Mouse (Mus musculus): Measurements from ENCODE around the gene Pnpla8. TPM values are rescaled to one million over a fixed set of nuclear protein-coding genes. Genes with fewer than 3 reads are reported as not detected.

Gene Pnpla8
- total RNA-seq, 2 experiments from 2014 or later: 126 to 150 TPM

DNA sequence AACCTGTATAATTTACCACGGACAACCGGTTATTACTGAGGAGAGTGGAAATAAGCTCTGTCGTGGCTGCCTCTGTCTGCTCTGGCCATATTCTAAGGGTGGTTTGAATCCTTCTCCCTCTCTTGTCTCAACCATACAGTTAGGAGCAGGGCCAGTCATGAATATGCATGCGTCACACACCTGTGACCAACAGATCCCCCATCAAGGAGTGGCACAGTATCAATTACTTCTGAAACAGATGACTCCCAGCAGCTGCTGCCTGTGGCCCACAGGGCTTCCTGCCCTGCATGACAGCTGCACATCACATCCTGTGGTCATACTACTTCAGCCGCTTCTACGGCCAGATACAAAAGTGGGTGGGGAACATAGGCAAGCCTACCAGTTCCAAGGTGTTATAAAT lies 122.9 kb downstream of the Pnpla8 start:
- no peak for DNase-seq (ENCODE audit: low spot score)

DNA sequence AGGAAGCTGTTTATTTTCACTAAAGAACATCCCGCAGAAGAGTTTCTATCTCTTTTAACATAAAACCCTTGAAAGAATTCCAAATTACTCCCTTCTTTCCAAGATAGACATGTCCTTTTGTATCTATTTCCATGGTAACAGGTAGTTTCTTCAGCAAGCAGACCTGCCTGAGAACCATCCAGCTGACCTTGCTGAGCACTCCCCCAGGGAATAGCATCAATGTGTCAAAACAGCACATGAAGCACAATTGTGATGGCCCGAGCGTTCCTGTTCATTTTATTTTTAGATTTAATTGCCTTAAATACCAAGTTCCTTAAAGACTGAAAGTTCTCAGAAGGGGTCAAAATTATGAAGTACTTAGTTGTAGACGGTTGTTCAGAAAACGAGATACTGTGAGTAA lies 124.1 kb downstream of the Pnpla8 start:
- DNase-seq (ENCODE audit: low spot score): no peak

DNA sequence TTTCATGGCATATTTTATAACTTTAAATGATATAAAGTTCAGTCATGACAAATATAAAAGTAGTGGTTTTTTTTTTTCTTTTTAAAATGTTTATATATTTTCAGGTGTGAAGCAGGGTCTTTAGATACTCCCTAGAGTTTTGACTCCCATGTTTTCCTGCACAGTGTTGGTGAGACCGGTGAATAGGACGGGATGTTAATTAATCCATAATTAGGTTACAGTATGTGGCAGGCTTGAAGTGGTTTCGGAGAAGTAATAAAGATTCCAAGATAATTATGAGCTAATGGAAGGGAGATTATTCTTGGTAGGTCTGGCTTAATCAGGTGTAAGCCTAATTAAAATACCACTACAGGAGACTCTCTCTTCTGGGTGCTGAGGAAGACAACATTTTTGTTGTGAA lies 125.0 kb downstream of the Pnpla8 start:
- DNase-seq (ENCODE audit: low spot score): no peak

DNA sequence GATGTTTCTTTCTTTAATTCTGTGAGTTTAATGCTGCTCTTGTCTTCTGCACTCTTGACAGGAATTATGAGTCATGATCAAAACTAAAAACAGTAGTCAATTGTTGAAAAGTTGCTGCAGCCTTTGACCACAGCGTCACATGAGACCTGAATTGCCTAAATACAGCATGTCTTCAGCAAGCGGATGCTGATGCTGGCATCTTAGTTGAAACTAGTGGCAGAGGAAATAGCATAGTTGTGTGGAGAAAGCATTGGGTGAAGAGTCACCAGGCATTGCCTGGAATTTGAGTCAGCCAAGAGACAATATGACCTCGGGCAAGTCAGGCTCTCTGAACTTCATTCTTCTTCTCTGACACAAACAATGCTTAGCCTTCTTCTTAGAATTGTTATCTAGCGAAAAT lies 133.9 kb downstream of the Pnpla8 start:
- no peak for DNase-seq (ENCODE audit: low spot score)

DNA sequence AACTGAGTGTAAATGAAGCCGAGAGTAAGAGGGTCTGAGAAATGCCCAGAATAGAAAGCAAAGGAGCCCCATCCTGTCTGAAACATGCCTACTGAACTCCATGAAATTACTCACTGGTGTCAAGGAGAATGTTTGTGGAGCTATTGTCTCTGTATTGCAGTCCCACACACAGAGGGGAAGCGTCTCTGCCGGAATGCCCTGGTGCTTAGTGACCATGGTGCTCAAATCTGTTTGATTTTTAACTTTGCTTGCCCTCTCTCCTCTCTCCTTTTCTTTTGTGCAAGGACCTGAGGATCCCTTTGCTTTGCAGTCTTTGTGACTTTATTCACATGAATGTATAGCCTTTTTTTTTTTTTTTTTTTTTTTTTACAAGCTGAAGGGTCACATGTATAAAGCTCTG lies 136.3 kb downstream of the Pnpla8 start:
- no peak for DNase-seq (ENCODE audit: low spot score)

DNA sequence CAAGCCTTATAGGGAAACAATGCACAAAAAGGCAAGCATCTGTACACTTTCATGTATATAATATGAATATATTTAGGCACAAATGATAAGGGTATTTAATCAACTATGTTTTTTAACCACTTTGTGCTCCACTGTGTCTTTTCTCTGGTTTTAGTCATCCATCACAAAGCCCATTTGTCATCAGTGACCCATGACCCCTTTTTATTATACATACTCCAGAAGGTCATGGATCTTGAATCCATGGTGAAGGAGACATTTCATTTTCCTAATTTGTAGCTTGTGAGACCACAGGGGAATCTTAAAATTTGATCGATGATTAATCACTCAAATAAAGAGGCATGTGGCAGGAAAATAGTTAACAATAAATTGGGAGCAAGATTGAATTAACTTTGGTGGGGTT lies 136.7 kb downstream of the Pnpla8 start:
- DNase-seq (ENCODE audit: low spot score): no peak

DNA sequence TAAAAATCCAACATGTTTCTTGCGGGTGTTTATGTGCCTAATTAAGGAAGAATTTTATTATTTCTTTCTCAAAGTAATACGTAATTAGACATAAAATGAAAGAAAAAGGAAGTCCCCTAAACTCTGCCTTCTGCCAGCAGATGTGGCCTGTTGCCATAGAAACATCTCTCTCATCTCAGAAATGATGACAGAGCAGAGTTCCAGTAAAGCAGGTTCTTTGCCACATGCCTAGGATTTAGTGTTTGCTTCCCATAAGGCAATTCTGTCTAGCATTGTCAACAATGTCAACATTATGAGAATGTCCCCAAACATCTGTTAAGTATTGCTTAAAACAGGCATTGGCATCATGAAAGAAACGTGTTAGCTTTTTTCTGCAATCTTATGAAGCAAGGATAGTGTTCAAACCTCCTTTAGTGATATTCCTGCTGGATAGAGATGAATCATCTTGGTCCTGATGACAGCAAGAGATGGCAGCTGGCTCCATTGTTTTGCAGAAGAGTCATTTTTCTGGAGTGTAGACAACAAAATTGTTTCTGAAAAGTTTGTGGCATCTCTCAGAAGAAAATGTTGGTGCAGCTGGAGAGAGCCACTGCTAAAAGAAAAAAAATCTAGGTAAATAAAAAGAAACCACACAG lies 150.0 kb downstream of the Pnpla8 start:
- no peak for DNase-seq (ENCODE audit: low spot score)

Small RNA genes within 50 kb of the gene (microRNA-seq; reads per million reads assigned to microRNA genes)
- not detected for gene Mir5627

Other genes starting within 250 kb of the Pnpla8 start
- 10 to 100 TPM; 30.7 to 38.0 TPM for gene Dnajb9, start 11.0 kb upstream of the Pnpla8 start, total RNA-seq (2021)
- gene Nrcam, start 107.5 kb downstream of the Pnpla8 start, total RNA-seq (2021): under 1 TPM; 0.33 to 0.57 TPM